Mouse (Mus musculus) ovary, adult 18-20 months (tissue): ENCODE measurements around the gene Chit1.

ENCODE experiments used
- DNase-seq: peaks from one replicate; pipeline ENCODE4 v3.0.0; 2022; ENCODE audit warnings: low spot score, mixed read lengths

Chit1 gene

DNA sequence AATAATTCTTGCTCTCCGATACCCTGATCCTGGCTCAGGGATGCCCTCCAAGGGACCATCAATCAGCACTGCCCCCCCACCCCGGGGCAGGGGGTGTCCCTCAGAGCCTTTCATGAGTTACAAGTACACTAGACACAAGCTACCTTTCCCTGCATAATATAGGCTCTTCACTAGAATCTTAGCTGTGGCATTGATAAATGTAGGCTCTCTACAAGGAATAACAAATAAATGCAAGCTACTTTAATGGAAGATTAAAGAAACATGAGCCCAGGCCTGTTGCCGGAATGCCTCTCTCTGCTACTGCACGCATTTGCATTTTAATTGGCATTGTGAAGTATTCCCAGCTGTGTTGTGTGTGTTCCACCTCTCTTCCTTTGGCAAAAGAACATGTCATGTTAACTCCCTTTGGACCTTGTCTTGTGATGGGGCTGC is 31.3 kb downstream of the Chit1 start:
- no peak for DNase-seq

DNA sequence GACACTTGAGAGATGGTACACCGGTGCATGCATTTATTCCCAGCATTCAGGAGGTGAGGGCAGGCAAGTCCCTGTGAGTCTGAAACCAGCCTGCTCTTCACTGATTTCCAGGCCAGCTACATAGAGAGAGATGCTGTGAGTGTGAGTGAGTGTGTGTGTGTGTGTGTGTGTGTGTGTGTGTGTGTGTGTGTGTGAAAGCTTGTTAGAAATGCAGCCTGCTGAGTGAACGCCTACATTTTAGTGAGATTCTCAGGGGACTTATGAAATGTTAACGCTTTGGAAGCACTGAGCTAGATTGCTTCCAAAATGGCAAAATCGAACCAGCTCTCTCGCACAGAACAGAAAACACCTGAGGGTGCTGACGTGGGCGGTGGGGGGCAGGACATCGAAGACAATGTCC is 35.0 kb downstream of the Chit1 start:
- no peak for DNase-seq

DNA sequence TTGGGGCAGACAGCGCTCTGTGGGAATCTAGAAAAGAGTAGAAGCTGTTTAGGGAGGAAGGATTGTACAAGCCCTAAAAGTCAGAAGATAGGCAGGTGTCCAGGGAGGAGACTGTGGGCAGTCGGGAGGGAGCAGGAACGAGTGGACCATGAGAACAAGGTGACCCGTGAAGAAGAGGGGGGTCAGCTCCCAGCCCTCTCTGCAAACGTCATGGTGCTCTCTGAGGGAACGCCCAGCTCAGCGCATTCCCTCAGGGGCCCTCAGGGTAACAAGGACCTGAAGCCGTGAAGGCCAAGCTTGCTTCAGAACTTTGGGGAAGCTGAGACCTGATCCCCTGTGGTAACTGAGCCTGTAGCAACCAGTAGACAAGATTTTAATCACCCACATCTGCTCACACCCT is 39.0 kb downstream of the Chit1 start:
- DNase-seq, result no peak

DNA sequence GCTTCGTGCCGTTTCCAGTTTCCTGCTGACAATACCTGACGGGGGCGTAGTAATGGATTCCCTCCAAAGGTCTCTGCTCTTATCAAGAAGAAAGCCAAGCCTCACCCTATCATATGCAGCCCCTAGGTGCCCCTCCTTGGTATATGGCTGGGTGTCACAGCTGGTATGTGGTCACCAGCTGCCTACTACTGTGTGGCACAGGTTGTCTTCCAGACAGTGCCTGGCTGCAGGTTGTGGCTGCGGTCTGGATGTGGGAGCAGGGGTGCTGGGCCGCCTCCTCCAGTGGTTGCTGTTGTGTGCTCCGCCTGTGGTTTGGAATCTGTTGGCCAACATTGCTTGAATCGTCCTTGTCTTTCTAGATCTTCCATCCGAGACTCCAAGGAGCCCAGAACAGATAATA is 39.7 kb downstream of the Chit1 start:
- no peak for DNase-seq

DNA sequence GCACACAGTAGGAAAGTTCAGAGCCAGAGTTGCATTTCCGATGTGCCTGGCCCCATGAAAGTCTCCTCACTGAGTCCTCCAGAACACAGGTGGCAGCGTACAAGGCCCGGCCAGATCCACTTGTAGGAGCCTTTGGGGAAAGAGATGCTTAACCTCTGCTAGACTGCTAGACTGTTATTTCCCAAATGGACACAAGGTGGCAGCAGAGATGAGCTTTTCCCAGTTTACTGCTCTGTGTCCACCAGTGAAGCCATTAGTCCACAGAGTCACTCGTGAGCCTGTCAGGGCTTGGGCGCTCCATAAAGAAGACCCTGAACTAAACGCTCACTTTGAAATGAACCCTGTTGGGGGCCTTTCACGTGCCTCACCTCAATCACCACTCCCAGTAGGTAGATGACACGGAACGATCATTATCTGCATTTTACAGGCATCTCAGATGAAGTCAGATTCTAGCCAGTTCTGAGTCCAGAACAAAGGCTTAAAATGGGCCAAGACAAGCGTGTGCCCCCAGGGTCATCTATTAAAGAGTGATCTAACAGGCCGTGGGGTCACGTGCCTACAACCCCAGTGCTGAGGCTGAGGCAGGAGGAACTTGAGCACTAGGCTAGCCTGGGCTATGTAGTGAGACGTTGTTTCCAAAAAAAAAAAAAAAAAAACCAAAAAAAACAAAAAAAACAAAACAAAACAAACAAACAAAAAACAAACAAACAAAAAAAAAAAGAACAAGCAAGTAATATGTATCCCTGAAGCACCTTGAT is 40.8 kb downstream of the Chit1 start:
- DNase-seq, result peak; percentile 34

DNA sequence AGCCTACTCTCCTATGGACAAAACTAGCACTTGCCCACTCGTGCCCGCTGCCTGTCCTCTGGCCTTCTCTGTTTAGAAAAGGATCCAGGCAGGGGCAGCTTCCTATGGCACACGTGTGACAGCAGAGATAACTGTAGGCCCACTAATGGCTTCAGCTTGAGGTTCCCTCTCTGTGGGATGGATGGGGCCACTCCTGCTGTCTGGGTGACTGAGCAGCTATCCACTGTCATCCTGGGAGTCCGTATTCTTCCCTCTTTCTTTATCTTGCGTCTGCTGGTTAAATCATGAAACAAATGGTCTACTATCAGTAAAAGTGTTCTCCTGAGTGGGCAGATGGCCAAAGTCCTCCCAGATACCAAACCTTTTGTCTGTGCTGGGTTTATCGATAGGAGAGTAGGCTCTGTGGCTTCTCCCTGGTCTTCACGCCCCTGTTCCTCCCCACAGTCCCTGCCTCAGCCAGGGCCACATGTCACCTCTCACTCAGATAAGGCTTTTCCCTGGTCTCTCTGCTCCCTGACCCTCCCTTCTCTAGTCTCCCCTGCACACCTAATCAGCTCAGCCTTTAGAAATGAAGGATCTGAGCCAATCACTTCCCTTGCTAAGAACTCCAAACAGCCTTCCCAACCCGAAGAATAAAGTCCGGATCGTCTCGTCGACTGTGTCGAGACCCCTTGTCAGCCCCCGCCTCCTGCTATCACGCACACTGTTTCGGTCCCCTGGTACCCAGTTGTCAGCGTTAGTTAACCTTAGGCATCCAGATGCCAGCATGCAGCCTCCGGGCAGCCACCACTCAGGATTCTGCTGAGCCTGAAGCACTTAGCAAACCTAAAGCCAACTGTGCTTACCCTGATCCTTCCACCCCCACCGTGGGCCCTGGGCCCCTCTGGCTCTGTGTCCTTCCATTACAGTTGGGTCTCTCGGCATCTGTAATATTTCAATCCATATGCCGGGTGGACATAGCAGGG is 41.9 kb downstream of the Chit1 start:
- DNase-seq, result no peak

DNA sequence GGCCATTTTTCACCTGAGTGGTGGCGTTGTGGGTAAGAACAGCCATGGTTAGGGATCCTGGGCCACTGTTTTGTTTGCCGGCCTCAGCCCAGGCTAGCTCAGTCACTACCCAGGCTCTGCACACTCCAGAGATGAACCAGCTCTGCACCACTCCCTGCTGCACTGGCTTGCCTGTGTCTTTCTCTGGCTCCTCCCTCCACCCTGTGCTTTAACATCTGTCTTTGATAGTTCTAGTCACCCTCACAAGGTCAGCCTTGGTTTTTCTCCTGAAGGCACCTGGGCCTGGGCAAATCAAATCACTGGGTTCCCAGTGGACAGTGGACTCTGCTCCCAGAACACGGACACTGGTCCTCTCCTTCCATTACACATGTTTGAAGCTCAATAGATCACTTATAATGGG is 43.1 kb downstream of the Chit1 start:
- DNase-seq, result no peak

DNA sequence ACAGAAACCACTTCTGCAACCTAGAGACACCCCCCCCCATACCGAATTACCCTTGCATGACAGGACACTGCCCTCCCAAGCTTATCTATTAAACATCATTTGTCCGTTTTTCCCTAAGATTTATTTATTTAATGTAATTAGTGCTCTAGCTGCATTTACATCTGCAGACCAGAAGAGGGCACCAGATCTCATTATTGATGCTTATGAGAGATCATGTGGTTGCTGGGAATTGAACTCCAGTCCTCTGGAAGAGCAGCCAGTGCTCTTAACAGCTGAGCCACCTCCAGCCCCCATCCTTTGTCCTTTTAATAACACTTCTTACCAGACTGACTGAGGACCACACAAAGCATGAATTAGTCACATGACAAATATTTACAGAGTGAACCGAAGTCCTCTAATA is 43.6 kb downstream of the Chit1 start:
- no peak for DNase-seq

DNA sequence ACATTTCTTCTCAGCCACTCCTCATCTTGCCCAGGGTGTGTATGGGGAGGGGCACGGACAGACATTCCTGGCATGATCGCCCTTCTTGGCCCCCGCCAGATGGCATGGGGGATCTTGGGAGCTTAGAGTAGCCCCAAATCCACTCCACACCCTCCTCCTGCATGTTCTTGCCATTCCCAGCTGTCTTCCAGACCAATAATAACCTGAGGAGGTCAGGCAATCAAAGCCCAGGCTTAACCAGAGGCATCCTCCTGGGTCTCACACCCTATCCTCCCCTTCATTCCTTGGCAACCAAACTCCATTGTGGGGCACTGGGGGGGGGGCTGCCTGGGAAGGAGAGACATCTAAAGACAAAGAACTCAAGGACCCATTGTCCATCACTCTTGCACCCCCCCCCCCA is 49.4 kb downstream of the Chit1 start:
- no peak for DNase-seq

DNA sequence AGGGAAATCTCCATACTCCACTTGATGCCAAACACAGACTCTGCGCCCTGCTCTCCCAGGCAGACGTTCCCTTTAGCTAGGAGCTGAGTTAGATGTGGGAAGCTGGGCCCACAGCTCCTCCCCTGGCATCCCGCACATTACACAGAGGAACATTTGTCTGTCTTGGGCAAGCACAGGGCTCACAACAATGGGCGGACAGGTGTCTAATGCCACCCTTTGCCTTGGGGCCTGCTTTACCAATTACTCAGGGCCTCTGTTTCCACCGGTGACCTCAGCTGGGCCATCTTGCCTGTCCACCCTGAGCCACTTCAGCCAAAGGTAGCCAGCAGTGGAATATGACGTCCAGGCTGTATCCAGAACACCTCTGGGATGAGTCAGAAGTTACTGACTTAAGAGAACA is 50.4 kb downstream of the Chit1 start:
- no peak for DNase-seq

DNA sequence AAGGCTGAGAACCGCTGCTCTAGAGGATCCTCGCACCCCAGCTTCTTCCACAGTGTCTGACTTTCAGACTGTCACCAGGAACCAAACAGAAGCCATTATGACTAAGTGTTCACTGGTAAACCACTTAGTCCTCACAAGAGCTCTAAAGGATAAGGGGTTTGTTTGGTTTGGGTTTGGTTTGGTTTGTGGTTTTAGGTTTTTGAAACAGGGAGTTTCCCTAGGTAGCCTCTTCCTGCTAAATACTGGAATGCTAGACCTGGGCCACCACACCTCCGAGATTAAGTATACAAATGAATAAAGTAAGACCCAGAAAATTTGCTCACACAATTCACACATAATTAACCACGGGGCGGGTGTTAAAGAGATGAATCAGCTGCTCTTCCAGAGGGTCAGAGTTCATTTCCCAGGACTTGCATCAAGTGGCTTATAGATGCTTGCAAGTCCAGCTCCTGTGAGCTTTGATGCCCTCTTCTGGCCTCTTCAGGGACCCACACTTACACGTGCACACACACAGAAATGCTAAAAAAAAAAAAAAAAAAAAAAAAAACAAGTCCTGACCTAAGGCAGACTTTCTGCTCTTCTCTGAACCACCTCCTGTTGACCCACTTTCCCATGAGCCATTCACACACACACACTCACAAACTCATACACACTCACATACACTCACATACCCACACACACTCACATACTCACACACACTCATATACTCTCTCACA is 51.6 kb downstream of the Chit1 start:
- DNase-seq, result no peak

DNA sequence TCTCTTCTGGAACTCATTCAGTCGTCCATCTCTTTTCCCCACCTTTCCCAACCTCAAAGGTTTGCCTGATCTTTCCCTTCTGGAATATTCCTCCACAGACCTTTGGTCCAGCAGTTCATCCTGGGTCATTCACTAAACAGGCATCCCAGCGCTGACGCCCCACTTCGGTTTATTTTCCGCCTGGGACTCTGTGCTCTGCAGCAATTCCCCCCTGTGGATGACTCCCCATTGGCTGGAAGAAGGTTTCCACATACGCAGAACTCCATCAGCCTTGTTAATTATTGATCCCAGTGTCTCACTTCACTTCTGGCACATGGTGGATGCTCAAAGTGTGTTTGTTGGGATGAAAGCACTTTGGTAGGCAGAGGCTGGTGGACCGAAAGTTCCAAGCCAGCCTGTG is 52.4 kb downstream of the Chit1 start:
- DNase-seq, result no peak

DNA sequence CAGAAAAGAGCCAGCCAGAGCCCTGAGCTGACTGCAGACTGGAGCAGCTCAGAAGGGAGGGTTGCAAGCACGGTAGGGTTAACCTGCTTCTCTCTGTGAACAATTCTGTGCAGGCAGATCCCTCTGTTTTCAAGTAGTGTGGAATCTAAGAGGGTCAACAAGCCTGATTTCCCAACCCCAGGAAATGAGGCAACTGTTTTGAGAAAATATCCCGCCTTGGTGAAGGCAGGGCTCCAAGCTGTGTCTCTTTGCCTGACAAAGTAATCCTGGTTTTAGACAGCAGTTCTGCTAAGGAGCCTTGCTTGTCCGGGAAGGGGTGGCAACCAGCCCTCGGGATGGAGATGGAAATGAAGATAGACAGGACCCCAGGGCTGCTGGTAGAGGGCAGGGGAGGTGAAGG is 53.4 kb downstream of the Chit1 start:
- no peak for DNase-seq

DNA sequence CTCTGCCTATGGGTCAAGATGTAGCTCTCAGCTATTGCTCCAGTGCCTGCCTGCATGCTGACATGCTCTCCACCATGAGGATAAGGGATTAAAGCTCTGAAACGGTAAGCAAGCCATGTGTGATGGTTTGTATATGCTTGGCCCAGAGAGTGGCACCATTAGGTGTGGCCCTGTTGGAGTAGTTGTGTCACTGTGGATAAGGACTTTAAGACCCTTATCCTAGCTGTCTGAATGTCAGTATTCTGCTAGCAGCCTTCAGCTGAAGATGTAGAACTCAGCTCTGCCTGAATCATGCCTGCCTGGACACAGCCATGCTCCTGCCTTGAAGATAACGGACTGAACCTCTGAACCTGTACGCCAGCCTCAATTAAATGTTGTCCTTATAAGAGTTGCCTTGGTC is 55.5 kb downstream of the Chit1 start:
- no peak for DNase-seq

DNA sequence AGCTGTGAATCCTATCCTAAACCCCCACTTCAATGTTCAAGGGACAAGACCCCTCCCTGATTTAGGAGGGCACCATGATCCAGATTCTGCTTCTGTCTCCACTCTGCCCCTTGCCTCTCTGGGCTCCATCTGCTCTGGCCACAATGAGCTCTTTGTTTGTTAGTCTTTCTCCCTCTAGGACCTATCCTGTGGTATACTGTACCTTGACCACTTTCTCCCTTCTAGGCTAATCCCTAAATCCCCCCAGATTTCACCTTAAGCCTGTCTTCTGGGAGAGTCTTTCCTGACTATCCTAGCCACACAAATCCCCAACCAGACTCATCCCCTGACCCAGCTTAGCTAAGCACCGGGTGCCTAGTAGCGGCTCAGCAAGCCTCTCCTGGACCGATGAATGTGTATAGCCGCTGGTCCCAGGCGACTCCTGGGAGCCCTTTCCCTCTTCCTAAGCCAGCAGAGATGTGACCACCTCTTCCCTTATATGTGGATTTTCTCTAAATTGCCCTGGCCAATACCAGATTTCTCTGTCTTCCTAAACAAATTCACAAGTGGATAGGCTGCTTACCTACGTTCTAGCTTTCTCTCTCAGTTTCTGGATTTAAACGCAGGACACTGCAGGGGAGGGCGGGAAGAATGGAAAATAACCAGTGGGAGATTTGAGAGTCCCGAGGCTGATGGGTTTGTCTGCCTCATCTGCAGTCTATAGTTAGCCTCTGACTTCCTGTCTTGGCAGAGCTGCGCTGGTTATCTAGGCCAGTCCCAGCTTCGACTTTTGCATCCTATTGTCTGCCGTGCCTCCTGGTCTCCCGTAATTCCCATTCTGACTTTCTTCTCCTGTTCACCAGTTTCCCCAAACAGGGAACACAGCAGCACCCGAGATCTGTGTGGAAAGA is 56.6 kb downstream of the Chit1 start:
- DNase-seq, result no peak

DNA sequence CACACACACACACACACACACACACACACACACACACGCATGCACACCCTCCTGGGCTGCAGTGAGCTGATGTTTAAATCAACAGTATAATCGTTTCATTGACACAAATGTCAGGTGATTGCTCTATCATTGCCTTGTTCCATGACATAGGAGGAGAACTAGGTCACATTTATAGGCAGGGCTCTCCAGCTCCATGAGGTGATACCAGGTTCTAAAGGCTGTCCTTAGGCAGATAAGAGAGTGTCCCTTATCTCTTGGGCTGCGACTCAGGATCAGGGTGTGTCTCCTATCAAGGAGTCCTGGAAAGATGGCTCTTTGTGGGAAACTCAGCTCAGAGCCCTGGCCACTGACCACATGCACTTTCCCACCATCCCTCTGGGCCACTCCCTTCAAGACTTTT is 57.5 kb downstream of the Chit1 start:
- no peak for DNase-seq

DNA sequence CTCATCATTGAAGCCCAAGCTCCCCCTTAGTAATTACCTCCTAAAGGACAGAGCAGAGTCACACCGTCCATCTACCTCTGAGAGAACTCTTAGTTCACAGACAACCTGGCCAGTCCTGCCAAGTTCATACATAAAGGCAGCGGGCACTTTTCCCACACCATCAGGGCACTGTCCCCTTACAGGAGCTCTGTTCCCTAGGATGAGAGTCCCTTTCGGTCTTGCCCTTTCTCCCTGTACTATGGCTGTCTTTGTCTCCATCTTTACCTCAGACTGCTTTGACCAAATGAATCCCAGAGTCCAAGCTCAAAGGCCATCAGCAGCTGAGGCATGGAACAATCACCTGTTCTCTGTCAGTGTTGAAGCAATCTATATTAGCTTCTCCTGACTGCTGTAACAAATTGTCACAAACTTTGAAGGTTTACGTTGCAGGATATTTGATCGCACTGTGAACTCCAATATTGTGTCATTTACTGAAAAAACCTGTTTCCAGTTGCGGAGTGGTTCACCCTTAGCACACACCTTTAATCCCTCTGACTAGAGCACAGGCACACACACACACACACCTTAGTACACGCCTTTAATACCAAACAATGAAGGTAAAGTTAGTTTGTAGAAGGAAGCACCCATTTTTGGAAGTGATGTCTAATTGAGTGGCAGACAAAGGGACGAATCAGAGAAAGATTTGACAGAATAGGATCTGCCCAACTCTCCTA is 58.1 kb downstream of the Chit1 start:
- no peak for DNase-seq

DNA sequence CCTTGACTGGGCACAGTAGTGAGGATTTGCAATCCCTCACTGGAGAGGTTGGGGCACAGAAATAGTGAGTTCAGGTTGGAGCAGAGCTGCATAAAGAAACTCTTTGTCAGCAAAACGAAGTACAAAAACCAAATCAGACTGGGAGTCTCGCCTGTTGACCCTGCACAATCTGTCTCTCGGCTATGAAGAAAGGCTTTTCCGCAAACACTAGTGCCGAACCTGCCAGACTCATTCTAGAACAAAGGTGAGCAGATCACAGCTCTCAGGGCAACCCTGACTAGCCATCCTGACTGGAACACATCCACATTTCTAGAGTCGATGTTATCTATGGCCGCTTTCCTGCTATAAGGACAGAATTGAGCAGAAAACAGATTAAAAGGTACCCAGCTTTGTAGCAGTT is 62.0 kb downstream of the Chit1 start:
- no peak for DNase-seq

DNA sequence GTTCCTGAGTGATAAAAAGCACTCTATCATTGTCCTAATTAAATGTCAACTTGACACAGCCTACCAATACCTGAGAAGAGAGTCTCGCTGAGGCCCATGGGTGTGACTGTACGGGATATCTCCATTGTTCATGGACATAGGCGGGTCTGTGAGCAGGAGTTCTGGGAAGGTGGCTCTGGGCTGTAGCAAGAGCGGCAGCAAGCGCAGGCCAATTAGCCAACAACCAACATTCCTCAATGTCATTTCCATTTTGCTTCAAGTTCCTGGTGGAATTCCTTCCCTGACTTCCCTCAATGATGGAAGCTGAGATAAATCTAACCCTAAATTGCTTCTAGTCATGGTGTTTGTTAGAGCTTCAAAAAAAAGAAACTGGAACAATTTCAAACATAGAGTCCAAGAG is 66.9 kb downstream of the Chit1 start:
- DNase-seq, result no peak

DNA sequence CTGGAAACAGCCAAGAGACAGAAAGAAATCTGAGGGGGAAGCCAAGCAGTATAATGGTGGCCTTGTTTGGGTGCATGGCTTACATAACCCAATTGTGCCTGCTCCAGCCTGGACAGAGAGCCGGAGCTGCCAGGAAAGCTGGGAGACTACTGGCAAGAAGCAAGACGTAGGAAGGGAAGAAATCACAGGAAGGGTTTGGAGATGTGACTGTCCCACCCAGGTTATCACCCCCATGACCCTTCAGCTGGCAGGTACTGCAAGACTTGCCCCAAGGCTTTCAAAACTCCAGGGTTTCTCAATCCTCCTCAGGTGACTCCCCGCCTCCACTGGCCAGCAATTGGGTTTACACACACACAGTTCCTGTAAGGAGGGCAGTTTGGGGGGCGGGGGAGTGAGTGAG is 71.0 kb downstream of the Chit1 start, which contains the start of gene Chil1:
Gene Chil1 (plus strand): TSS at position 152 of the 400 bp plus-strand sequence.
- no peak for DNase-seq

DNA sequence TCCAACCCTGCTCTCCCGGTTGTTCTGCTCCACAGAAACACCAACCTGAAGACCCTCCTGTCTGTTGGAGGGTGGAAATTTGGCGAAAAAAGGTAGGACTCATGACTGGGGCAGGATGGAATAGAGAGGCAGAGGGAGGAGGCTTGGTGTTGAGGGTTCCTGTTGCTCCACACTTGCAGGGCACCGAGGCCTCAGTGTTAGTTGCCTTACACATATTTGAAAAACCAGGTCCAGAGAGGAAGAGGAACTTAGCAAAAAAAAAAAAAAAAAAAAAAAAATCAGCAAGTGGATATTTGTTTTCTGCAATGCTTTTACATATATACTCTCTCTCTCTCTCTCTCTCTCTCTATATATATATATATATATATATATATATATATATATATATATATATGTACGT is 73.0 kb downstream of the Chit1 start:
- DNase-seq, result no peak
